Mouse (Mus musculus) heart, postnatal 4 days (tissue): Measurements from ENCODE around the gene Tlr7. TPM values are rescaled to one million over a fixed set of nuclear protein-coding genes. Genes with fewer than 3 reads are reported as not detected.

Experiments
- DNase-seq: peaks from one replicate; pipeline ENCODE4 v3.0.0; 2021
- total RNA-seq, 2 experiments: library from RNA; stranded (reverse); gene quantifications; 2 replicates each; pipeline ENCODE4 v1.2.3; 2021

Tlr7 gene
- total RNA-seq, 2 experiments from 2014 or later = 0.83 to 0.99 TPM

DNA sequence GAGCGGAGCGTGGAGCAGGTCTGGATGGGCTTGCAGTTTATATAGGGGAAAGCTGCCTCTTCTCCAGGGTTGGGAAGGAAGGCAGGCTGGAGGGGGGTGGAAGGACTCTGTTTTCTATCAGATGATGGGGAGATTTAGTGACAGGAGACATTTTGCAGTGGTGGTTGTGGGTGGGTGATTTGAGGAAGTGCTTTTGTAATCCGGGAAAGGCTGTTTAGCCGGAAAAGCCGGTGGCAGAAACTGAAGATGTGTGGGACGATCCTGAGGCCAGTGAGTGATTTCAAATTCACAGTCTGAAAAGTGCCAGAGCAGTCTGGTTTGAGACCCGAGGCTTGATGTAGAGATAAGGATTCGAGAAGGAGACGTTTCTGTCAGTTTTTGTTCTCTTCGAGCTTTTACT is 53.8 kb downstream of the Tlr7 start:
- no peak for DNase-seq

DNA sequence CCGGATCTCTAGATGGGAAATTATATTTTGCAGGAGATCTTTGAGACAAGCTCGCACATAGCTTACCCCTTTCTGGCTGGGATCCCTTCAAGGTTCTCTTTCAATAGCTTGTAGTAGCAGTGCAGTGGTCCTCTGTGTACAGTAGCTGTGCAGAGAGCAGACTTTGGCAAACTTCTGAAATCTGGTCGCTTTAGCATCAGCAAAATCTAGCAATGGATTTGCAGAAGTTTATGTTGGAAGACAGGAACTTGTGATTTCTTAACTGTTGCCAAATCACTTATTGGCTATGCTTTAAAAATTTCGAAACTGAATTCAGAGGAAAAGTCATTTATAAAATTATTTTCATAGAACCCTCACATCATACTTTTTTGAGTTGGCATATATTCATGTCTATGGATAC is 66.3 kb downstream of the Tlr7 start, which contains the start of gene Tlr8:
Gene Tlr8 (minus strand): TSS at position 244 of the 400 bp plus-strand sequence.
- no peak for DNase-seq

DNA sequence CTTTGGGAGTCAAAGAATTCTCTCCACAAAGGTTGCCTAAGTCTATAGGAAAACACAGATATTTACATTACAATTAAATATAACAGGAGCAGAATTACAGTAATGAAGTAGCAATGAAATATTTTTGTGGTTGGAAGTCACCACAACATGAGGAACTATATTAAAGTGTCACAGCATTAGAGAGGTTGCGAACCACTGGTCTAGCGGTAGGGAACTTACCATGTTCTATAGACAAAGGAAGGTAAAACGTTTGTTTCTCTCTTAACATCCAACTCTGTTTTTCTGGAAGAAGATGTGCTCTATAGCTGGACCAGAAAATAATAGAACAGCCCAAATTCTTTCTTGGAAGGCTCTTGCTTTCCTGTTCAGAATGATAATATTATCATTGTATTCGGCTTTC is 66.8 kb downstream of the Tlr7 start:
- no peak for DNase-seq

Other genes with a start within 250 kb of the Tlr7 start
- gene Tmsb4x, start 121.2 kb downstream of the Tlr7 start, total RNA-seq = 100 to 1,000 TPM; 856 to 962 TPM
- gene Tlr8, start 66.2 kb downstream of the Tlr7 start, total RNA-seq = under 1 TPM; 0.77 to 0.86 TPM
- gene Prps2, start 52.2 kb upstream of the Tlr7 start, total RNA-seq = 10 to 100 TPM; 24.9 to 29.2 TPM